Mouse (Mus musculus) C2C12 (cell line): ENCODE data around the gene Capzb. TPM values are rescaled to one million over a fixed set of nuclear protein-coding genes. Genes with fewer than 3 reads are reported as not detected.

Source experiments
- H3K27me3 ChIP-seq: one replicate; pipeline ENCODE4 v1.6.1; 2011; ENCODE audit not compliant: control insufficient read depth, insufficient read depth, insufficient read length
- H3K36me3 ChIP-seq: one replicate; pipeline ENCODE4 v1.6.1; 2011; ENCODE audit not compliant: control insufficient read depth, insufficient read depth
- H3K4me3 ChIP-seq: one replicate; pipeline ENCODE4 v1.5.1; 2011; ENCODE audit warnings: mild to moderate bottlenecking, control low read depth; ENCODE audit not compliant: poor library complexity, insufficient read depth, severe bottlenecking
- H3K79me2 ChIP-seq: one replicate; pipeline ENCODE4 v1.6.1; 2011; ENCODE audit not compliant: control insufficient read depth, insufficient read depth
- H3K79me3 ChIP-seq: one replicate; pipeline ENCODE4 v1.6.1; 2011; ENCODE audit warnings: low read depth, control low read depth
- H3ac ChIP-seq: one replicate; pipeline ENCODE3; 2011; ENCODE audit warnings: low read depth; ENCODE audit not compliant: control insufficient read depth, insufficient read length
- CEBPB ChIP-seq: IDR thresholded peaks from one replicate; pipeline ENCODE4 v1.6.1; 2011; ENCODE audit warnings: low read depth, mild to moderate bottlenecking, control low read depth, moderate library complexity
- CTCF ChIP-seq: IDR thresholded peaks from one replicate; pipeline ENCODE4 v1.5.1; 2011; ENCODE audit not compliant: control insufficient read depth, insufficient read depth, insufficient read length
- FOSL1 ChIP-seq: IDR thresholded peaks from one replicate; pipeline ENCODE4 v1.8.0; 2011; ENCODE audit warnings: mild to moderate bottlenecking, low read length; ENCODE audit not compliant: poor library complexity, insufficient read depth, severe bottlenecking
- MAX ChIP-seq: IDR thresholded peaks from one replicate; pipeline ENCODE4 v1.6.1; 2011; ENCODE audit warnings: mild to moderate bottlenecking, control low read depth
- MYOD1 ChIP-seq: IDR thresholded peaks from one replicate; pipeline ENCODE4 v1.6.1; 2011; ENCODE audit warnings: low read depth; ENCODE audit not compliant: control insufficient read depth, insufficient read length
- MYOG ChIP-seq: IDR thresholded peaks from one replicate; pipeline ENCODE4 v1.6.1; 2011; ENCODE audit not compliant: control insufficient read depth, insufficient read length; ENCODE audit errors: extremely low read depth
- USF1 ChIP-seq: IDR thresholded peaks from one replicate; pipeline ENCODE4 v1.6.1; 2011; ENCODE audit warnings: low read depth, mild to moderate bottlenecking, control low read depth, moderate library complexity
- long read RNA-seq, 2 experiments: library from polyadenylated mRNA; unstranded; transcript quantifications; one replicate each; pipeline ENCODE4 v2.0.0; 2019 to 2020
- polyA plus RNA-seq: library from polyadenylated mRNA; unstranded; fragments of >200 nt; fragmentation: generic; extraction: Trizol; gene quantifications from one replicate; pipeline ENCODE4 v1.2.1, GENCODE M21; 2012; ENCODE audit warnings: missing spikeins

Gene Capzb
- polyA plus RNA-seq = 362 TPM
- long read RNA-seq, experiment 1, transcript Capzb-204 (9 exons, 1,674 nt) = major isoform, 333 of 494 reads
- long read RNA-seq, experiment 1, transcript Capzb-203 (10 exons, 1,702 nt) = minor isoform, 82 of 494 reads
- long read RNA-seq, experiment 1, partial matches to known transcripts = 61 of 494 reads
- long read RNA-seq, experiment 1, other reads (novel, unspliced or antisense) = 18 of 494 reads
- long read RNA-seq, experiment 2, transcript Capzb-204 (9 exons, 1,674 nt) = major isoform, 1,230 of 1,415 reads
- long read RNA-seq, experiment 2, transcript Capzb-203 (10 exons, 1,702 nt) = minor isoform, 108 of 1,415 reads
- long read RNA-seq, experiment 2, partial matches to known transcripts = 25 of 1,415 reads
- long read RNA-seq, experiment 2, other reads (novel, unspliced or antisense) = 48 of 1,415 reads

DNA sequence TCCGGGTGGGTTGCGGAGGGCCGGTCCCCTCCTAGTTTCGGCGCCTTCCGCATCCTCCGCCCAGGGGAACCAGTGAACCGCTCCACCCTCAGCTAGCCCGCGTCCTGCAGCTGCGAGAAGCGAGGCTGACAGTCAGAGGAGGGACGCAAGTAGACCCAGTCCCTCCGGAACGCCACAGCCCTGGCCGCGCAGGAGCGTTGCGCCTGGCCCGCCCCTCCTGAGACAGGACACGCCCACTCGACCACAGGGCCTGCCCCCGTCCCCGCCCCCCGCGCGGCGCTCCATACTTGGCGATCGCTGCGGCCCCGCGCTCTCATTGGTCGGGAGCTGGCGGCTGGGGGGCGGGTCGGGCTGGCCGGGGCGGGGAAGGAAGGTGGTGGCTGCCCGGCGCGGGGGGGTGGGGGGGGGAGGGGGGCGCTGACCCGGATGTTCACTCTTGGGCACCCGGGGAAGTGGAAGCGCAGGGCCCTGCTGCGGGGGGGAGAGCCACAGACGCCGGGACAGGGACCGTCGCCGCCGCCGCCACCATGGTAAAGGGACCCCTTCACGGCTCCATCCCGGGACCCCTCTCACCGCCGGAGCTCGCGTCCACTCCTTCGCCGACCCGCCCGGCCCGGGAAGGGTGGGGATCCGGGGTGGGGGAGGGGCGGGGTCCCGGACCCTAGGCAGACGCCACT, at the start of gene Capzb:
TSS of gene Capzb (plus strand) at position 401 of the 677 bp plus-strand sequence.
- H3K4me3 ChIP-seq = peak within 1 kb of the TSS; percentile 89
- H3K79me2 ChIP-seq = peaks cover 68% of the 10 kb centered on the region
- peaks cover 49% of the 10 kb centered on the region for H3K79me3 ChIP-seq
- peak within 1 kb of the TSS; percentile 96 for H3ac ChIP-seq
- peaks cover 22% of the 10 kb centered on the region for H3K36me3 ChIP-seq
- no peaks in the 10 kb centered on the region for H3K27me3 ChIP-seq
- TF ChIP-seq CEBPB = no peak
- peak; percentile 37 for TF ChIP-seq MAX

- H3ac ChIP-seq = no peak overlapping the region
- no peaks in the 10 kb centered on the region for H3K27me3 ChIP-seq
- H3K79me2 ChIP-seq = no peaks in the 10 kb centered on the region
- no peak for TF ChIP-seq MAX
- H3K4me3 ChIP-seq = no peak overlapping the region
- no peaks in the 10 kb centered on the region for H3K79me3 ChIP-seq
- H3K36me3 ChIP-seq = no peaks in the 10 kb centered on the region
Measured at GRCm38 (mm10) chr4:139142985-139143384, 49.7 kb upstream of the Capzb start.

- TF ChIP-seq MAX (no peak), MYOG (no peak), FOSL1 (no peak), CEBPB (no peak), CTCF (no peak), USF1 (no peak), MYOD1 (no peak)
- H3K79me2 ChIP-seq = no peaks in the 10 kb centered on the region
- H3K4me3 ChIP-seq = no peak overlapping the region
Measured at GRCm38 (mm10) chr4:139144577-139144976, 48.1 kb upstream of the Capzb start.

DNA sequence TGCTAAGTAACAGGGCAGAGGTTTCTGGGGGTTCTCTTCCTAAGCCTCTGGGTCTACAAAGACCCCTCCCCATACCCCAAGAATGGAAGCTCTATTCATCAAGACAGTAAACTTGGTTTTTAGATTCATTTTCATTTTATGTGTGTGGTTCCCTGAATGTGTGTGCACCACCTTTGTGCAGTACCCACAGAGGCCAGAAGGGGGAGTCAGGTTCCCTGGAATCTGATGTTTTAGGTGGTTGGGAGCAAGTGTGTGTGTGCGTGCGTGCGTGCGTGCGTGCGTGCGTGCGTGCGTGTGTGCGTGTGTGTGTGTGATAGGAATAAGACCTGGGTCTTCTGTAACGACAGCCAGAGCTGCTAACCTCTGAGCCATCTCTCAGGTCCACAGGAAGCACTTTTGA, 47.5 kb upstream of the Capzb start:
- TF ChIP-seq MYOG = no peak
- TF ChIP-seq USF1 = no peak
- TF ChIP-seq CEBPB = no peak
- no peak for TF ChIP-seq FOSL1
- TF ChIP-seq CTCF = no peak
- TF ChIP-seq MAX = no peak
- no peak for TF ChIP-seq MYOD1
- Histone ChIP-seq H3K4me3 (no peak overlapping the region), H3K27me3 (no peaks in the 10 kb centered on the region), H3ac (no peak overlapping the region), H3K79me2 (no peaks in the 10 kb centered on the region), H3K79me3 (no peaks in the 10 kb centered on the region), H3K36me3 (no peaks in the 10 kb centered on the region)

More at GRCm38 (mm10) chr4:139144577-139144976, 48.1 kb upstream of the Capzb start:
- Histone ChIP-seq H3ac (no peak overlapping the region), H3K79me3 (no peaks in the 10 kb centered on the region), H3K36me3 (no peaks in the 10 kb centered on the region), H3K27me3 (no peaks in the 10 kb centered on the region)

DNA sequence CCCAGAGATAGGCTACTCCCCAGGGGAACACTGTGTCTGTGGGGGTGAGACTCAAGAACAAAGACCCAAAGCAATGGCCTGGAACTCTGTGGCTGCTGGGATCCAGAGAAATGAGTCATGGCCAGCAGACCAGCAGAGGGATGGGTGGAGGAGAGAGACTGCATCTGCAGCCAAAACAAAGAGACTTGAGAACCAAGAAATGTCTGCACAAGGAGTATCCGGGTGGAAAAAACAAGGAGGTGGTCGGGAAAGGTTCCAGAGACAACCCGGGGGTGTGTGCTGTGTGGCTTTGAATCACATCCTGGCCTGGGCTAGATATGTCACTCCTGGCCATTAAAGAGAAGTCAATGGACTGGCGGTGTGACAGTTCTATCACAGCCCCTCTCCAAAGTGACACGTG, 45.9 kb upstream of the Capzb start:
- H3K79me2 ChIP-seq = no peaks in the 10 kb centered on the region

DNA sequence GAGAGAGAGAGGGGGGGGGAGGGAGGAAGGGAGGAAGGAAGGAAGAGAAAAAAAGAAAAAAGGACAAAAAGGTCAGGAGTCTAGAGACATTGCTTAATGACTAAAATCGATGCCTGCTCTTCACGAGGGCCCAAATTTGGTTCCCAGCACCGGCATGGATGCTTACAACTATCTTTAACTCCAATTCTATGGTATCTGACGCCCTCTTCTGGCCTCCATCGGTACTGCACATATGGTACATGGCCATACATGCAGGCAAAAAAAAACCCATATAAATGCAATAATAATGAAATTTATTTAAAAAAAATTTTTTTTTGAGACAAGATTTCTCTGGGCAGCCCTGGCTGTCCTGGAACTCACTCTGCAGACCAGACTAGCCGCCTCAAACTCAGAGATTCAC, 41.3 kb upstream of the Capzb start:
- Histone ChIP-seq H3ac (no peak overlapping the region), H3K79me3 (no peaks in the 10 kb centered on the region)

More for the DNA sequence above, 45.9 kb upstream of the Capzb start:
- H3K36me3 ChIP-seq = no peaks in the 10 kb centered on the region
- H3K27me3 ChIP-seq = no peaks in the 10 kb centered on the region
- no peak for TF ChIP-seq MYOG
- peak; percentile 34 for TF ChIP-seq FOSL1
- TF ChIP-seq MAX = peak; percentile 12
- no peak overlapping the region for H3ac ChIP-seq
- H3K4me3 ChIP-seq = no peak overlapping the region
- H3K79me3 ChIP-seq = no peaks in the 10 kb centered on the region

More for the DNA sequence above, 41.3 kb upstream of the Capzb start:
- H3K79me2 ChIP-seq = no peaks in the 10 kb centered on the region
- no peaks in the 10 kb centered on the region for H3K36me3 ChIP-seq
- TF ChIP-seq MAX = no peak
- no peak for TF ChIP-seq CEBPB
- no peak for TF ChIP-seq MYOD1
- TF ChIP-seq MYOG = no peak
- TF ChIP-seq CTCF = no peak
- no peak for TF ChIP-seq FOSL1
- no peak for TF ChIP-seq USF1
- no peaks in the 10 kb centered on the region for H3K27me3 ChIP-seq
- no peak overlapping the region for H3K4me3 ChIP-seq
